Mouse (Mus musculus) adrenal gland, postnatal 4 days (tissue): ENCODE data around the gene Bmp7. TPM values are rescaled to one million over a fixed set of nuclear protein-coding genes. Genes with fewer than 3 reads are reported as not detected.
A peak's percentile ranks its signal among the peaks of the same experiment; 100 is the strongest.

Experiments
- DNase-seq, 2 experiments: peaks; one replicate each; pipeline ENCODE4 v3.0.0; 2021 to 2022; ENCODE audit warnings: low spot score in 2 of 2, mixed read lengths in 2 of 2
- total RNA-seq, 2 experiments: library from RNA; stranded (reverse); gene quantifications; 2 replicates each; pipeline ENCODE4 v1.2.3; 2021

Bmp7 gene
- total RNA-seq, 2 experiments from 2014 or later, result 9.9 to 14.9 TPM

DNA sequence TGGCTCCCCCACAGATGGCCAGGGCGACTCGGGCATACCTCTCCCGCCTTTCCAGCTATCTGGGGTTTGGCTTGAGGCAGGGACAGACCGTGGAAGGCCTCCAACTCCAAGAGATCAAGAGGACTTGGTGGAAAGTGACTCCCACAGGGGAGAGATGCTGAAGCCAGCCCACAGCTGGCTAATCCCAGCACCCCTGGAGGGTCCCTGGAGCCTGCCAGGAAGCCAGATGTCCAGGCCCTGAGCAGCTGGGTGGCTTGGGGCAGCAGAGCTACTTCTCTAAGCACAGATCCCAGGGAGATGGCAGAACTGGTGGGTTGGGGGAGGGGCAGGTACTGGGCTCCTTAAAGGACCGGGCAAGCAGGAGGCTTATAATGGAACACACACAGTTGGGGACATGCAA is 28.4 kb downstream of the Bmp7 start:
- DNase-seq, result no peak

DNA sequence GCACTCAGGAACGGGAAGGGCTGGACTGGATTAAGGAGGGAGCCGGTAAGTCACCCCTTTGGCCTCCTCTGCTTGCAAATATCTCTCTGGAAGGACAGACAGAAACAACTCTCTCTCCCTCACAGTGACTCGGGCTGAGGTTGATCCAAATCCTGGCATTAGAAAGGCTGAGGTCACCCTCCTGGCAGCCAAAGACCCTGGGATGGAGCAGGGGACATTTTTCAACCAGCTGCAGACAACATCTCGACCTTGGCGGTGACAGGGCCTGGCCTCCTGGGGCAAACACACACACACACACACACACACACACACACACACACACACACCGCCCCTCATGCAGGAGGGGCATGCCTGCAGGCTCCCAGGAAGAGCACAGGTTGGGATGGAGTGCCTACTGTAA is 29.0 kb downstream of the Bmp7 start:
- peak in 1 of 2 experiments; percentile 53 for DNase-seq

DNA sequence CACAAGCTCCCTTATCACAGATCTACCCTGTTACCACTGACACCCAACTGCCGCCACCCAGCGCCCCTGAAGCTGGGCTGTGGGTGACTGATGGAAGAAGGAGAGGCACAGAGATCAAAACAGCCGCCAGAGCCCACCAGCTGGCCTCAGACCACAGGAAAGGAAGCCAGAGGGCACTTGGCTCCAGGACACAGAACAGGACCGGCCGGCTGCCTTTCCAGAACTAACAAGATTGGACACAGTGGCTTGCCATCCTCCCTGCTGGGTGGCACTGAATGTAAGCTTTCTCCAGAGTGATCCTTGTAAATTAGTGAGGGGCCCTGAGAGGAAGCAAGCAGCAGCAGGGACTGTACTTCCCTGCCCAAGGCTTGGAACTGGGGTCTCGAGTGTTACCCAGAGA is 30.7 kb downstream of the Bmp7 start:
- DNase-seq, result no peak

DNA sequence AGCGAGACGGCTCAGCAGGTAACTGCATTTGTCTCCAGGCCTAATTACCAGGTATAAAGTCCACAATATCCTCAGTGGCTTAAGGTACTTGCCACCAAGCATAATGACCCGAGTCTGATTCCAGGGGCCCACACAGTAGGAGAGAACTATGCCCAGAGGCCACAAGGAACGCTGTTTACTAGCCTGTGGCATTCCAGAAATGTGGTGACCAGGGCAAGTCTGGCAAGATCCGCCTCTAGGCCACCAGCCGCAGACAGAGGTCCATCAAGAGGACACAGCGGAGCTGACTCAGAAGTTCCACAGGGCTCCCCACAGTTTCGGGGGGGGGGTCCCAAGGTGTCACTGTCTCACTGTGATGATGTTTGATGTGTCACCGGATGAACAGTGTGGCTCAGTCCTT is 34.0 kb downstream of the Bmp7 start:
- no peak for DNase-seq

DNA sequence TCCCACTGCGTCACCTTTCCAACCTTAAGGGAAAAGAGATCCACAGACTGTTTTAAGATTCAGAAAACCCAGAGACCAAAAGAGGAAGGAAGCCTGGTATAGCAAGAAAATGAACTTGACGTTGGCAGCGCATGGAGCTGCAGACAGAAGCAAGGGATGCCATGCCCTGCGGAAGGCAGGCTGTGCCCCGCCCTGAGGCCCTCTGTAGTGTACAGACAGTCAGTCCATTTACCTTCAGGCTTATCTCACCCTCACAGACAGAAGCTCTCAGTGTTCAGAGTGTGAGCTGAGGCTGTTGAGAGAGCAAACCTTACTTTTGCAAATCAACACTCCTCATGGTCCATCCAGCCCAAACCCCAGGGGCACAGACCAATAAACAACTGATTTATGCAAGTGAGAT is 35.1 kb downstream of the Bmp7 start:
- DNase-seq, result no peak

DNA sequence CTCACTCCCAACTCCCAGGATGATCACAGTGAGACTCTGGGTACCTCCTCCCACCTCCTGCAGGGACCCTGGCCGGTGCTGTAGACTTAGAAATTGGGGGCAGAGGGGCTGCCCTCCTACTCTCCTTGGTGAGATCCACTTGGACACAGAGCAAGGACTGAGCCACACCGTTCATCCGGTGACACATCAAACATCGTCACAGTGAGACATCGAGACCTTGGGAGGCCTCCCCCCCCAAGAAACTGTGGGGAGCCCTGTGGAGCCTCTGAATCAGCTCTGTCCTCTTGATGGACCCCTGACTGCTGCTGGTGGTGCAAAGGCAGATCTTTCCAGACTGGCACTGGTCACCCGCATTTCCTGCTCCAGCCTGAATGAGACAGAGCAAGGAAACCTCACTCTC is 35.5 kb downstream of the Bmp7 start:
- no peak for DNase-seq

DNA sequence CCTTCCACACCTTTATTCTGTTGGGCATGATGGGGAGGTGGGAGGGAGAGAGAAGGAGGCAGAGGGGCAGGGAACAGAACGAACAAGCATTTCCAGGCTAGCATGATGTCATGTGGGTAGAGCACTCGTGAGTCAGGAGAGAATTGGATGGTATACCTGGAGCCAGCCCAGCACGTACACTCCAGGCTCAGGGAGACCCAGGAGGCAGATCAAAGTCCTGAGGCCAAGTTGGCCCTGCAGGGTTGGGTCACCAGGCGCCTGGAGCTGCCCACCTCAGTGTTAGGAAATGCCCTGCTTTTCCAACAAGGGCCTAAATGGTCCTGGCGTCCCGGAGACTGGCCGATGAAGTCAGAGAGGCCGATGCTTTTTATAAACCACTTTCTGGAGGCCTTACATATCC is 36.6 kb downstream of the Bmp7 start:
- DNase-seq, result no peak

DNA sequence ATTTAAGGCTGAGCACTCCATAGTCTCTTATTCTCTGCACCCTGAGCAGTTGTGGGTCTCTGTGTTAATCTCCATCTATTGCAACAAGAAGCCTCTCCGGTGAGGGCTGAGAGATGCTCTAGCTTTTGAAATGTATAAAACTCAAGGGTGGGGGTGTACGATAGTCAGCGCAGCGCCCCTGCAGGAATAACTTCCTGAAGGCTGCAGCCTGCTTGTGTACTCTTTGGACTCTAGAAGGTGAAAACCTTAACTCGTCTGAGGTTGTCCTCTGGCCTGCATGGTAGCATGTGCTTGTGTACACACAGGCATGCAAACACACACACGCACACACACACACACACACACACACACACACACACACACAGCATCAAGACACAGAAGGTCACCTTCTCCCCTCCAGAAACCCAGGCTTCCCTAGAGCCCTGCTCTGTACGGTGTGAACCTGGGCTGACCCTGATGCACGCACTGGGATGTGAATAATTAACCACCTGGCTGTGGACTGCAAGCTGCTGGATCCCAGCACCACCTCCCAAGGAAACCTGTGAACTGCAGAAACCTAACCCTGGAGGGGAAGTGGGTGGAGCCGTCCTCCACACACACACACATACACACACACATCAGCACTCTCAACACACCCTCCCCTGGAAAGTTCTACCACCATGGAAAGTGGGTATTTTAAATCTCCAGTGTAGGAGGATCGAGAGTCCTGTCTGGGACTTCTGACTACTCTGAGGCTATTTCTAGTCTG is 39.0 kb downstream of the Bmp7 start:
- no peak for DNase-seq

DNA sequence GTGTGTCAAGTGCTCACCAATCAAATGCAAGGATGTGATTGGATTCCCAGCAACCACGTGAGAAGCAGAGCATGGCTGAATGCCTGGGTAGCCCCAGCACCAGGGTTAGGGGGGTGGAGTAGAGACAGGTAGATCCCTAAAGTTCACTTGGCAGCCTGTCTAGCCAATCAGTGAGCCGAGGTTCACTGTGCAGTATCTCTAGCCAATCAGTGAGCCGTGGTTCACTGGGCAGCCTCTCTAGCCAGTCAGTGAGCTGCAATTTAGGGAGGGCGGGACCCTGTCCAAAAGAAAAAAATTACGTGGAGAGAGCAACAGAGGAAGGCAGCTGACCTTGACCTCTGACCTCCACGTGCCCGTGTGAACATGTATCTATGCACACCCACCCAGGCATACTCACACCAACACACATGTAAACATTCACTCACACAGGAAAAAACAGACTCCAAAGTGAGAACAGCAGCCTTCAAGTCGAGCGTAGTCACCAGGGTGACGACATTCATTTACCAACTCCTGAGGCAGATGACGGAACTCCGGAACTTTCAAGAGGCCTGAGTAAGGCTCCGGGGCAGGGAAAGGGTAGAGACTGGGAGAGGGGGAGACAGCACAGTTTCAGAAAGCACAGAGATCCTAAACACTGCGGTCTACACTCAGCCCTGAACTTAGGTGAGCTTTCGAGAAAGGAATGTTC is 50.2 kb downstream of the Bmp7 start:
- DNase-seq, result no peak

DNA sequence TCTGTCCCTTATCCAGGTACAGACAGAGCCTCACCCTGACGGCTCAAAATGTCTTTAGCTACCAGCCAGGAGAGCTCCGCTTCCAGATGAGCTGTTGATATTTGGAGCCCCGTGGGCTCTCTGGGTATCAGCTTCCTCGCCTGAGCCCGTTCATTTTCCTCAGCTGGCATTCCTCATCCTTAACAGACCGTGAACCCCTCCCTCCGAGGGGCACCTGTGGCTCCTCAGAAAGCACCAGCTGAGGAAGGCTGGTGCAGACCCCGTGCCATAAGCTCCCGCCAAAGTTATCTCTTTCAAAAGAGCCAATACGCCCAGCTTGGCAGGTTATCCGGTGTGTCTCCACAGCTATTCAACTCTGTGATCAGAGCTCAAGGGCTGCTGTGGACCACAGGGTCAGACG is 50.9 kb downstream of the Bmp7 start:
- DNase-seq, result no peak

DNA sequence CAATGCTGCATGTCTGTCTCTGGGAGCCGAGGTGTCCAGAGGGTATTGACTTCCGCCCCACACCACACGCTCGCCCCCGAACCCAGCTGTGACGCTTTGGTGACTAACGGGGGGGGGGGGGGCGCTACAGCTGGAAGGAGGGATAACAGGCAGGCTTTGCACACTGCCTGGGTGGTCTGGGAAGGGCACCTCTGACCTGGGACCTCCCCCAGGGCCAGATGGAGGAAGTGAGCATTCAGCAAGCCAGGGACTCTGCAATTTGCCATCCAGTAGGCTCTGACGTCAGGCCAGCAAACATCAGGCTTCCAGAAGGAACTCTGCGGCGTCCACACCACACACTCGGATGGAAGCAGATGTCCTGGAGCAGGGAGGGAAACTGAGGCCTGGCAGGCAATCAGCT is 52.0 kb downstream of the Bmp7 start:
- DNase-seq, result no peak

DNA sequence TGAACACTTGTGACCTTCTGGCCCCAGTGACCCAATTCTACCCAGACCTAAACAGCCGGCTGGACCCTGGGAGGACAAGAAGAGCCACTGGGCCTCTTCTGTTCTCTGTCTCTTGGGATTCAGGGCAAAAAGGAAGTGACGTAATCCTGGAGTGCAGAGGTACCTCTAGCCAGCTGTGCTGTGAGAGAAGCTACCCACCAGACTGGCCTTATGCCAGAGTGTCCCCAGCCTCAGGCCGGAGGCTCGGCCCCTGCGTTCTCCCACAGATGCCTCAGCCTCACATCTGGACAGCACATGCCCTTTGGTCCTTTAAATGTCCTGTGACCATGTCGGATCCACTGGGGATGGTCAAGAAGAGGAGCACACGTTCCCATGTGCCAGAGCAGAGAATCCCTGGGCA is 54.3 kb downstream of the Bmp7 start:
- DNase-seq, result no peak

DNA sequence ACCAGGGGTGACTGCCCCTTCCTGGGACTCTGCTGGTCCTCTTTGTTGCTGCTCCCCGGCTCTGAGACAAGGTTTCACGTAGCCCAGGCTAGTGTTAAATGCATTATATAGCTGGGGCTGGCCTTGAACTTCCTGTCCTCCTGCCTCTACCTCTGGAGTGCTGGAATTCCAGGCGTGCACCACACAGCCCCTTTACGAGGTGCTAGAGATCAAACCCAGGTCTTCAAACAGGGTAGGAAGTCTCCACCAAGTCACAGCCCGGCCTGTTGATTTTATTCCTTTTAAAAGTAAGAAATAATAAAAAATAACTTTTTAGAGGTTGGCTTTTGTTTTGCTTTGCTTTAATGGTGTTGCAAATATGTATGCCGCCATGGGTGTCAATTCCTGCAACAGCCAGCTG is 55.5 kb downstream of the Bmp7 start:
- DNase-seq, result no peak

DNA sequence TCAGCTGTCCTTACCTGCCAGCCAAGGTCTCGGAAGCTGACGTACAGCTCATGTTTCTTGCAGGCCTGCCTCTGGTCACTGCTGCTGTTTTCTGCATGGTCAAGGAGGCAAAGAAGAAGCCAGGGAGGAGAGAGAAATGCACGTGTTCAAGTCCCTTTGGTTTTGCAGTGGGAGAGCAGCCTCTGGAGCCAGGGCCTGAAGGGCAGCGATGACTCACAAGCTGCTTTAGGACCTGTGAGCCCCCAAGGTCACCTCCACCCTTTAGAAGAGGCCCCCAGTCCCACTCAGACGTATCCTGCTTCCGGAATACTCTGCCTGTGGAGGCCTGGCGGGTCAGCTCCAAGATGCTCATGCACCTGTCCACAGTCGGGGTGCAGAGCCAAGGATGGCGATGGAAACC is 64.9 kb downstream of the Bmp7 start:
- no peak for DNase-seq

DNA sequence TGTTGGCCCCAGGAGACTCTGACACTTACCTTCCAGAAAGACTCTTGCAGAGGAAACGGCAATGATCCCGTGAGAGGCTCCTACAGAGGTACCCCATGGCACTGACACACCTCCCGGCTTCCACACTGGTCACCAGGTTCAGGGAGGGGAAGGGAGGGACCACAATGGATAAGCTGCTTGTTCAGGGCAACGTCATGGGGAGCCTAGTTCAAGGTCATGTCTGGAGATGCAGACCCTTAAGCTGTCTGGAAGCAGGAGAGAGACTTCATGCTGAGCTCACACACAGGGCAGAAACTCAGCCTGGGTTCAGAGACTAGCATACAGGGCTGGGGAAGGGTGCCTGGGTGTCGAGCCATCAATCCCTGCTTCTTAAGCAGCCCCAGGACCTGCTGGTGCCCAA is 73.8 kb downstream of the Bmp7 start:
- no peak for DNase-seq

DNA sequence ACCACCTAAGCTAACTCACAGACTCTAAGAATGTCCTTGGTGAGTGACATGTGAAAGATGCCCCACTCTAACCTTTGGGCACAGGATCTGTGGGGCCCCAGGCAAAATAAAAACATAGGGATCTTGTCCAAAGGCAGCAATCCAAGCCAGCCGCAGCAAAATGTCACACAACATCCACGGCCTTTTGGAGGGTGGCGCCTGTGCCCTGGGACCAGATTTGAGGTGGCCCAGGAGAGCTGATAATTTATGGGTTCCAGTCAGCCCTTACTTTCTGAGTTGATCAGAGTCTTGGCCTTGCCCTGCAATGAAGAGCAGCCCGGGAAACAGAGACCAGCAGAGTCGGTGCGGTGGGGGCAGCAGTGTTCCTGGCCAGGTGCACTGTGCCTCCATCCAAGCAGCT is 75.0 kb downstream of the Bmp7 start:
- DNase-seq, result no peak

DNA sequence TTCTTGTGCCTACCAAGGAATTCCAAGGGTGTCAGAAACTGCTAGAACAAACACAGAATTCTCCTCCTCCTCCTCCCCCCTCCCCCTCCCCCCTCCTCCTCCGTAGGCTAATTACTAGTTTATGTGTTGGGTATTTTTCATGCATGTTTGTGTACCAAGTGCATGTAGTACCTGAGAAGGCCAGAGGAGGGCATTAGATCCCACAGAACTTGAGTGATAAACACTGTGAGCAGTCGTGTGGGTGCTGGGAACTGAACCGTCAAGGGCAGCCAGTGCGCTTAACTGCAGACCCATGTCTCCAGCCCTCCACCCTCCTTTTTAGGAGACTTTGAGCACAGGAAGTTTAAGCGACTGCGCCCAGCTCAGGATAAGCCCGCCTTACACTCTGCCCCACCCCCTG is 75.6 kb downstream of the Bmp7 start:
- DNase-seq, result no peak

DNA sequence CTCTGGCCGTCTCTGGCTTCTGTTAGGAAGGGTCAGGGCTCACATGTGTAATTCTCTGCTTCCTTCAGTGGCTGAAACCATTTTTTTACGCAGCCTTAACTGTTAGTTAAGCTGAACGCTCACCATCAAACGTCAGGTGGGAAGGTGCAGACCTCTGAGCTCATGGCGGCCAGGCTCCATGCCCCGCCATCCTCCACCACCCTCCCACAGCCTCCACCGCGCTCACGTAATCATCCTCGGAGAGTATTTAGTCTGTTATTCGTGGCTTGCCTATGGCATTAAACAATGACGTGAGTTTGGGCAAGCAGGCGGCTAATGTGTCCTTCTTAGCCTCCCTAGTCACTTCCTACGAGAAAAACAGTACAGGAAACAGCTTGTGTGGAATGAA is 76.7 kb downstream of the Bmp7 start:
- no peak for DNase-seq

DNA sequence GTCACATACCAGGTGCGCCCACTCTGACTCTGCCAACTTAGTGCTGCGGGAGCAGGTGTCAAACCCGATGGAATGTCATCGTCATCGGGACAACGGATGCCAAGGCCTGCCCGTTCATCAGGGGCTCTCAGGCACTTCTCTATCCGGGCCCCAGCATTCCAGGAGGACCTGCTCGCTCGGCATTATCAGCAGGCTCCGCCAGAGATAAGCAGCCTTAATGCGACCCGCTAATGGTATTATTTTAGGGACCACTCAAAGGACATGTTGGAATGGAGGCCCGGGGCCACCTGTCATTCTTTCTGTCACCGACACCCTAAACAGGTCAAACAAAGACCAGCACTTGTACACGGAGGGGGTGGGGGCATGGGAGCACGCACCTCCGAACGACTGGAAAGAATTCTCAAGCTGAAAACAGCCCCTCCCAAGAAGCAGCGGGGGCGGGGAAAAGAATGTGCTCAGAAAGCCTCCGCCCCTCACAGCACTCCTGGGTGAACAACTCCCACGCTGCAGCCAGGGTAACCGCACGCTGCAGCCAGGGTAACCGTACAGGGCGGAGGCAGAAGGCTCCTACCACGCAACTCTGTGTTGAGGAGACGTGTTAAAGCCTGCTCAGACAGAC is 77.2 kb downstream of the Bmp7 start:
- no peak for DNase-seq

DNA sequence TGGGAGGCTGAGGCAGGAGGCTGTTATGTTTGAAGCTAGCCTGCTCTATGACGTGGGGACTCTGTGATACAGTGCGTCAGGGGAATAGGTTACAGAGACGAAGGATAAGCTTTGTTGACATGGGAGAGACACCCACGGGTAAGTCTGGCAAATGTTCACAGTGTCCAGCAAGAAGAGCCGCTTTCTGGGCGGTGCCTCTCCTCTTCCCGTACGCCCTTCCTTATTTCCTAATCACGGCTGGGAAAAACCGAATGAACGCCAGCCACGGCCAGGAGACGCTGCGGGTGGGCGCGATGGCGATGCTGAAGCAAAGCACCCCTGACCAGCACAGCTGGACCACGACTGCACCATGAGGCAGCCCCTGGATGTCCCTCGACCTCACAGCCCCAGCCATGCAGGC is 77.7 kb downstream of the Bmp7 start:
- no peak for DNase-seq

DNA sequence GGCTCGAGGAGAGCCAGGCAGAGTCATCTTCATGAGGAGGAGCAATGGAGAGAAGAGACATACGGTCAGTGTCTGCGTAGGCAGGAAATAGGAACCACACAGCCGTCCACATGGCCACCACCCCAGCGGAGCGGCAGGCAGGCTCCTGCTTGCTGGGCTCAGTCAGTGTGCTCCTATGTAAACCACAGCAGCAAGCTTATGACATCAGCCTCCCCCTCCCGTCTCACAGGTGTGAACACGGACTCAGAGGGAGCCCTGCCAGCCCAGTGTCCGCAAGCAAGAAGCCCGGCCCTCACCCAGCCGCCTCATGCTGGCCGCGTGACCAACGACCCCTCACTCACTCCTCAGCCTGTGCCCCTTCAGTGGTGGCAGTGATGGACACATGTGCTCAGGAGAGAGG is 78.5 kb downstream of the Bmp7 start:
- DNase-seq, result no peak

DNA sequence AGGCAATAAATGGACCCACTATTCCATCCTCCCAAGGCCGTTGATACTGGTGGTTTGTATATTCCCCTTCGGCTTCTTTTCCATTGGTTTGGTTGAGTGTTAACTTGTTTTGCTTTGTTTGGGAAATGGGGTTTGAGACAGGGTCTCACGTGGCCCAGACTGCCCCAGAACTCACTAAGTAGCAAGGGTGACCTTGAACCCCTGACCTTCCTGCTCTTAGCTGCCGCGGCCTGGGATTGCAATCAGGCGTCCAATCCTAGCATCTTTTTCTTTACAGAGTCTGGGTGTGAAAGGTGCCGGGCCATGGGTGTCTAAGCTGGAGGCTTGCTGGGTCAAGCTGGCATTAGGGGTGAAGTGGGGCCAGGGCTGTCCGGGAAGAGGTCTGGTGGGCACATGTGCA is 79.5 kb downstream of the Bmp7 start:
- no peak for DNase-seq

DNA sequence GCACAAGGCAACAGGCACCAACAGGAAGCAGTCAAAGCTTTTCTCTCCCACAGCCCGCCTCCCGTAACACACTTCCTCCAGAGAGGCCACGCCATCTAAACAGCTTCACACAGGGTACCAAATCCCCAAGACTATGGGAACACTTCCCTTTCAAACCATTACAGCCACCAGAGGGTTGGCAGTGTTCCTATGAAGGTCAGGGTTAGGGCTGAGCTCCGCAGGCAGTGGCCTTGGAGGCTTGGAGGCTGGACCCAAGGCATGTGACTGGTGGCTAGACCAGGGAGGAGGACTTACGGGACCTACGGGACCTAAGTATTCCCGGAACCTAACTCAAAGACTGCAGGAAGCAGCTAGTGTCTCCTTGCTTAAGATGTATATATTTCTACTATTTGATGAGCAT is 80.0 kb downstream of the Bmp7 start:
- no peak for DNase-seq
